8 mouse cellular contexts compared by ENCODE assay signal in genomic region chr6:83116373-83117164, GRCm38 (mm10). TPM values are rescaled to one million over a fixed set of nuclear protein-coding genes. Genes with fewer than 3 reads are reported as not detected.
DNase-seq lines count a peak whose midpoint lies in the region; ATAC-seq and TF ChIP-seq lines count a peak whose summit lies in the region.

No protein-coding gene starts in this region.

- H3K4me1 ChIP-seq in heart, embryonic 13.5 days = peaks cover 52% of the 10 kb centered on the region
- peaks cover 0 to 19% of the 10 kb centered on the region in 2 experiments; a peak in 2 of 4 replicates for H3K4me1 ChIP-seq in MEL (ENCODE audit: control insufficient read depth in 1 of 2, insufficient read depth in 2 of 2, low read length in 2 of 2)
- peaks cover 9% of the 10 kb centered on the region; the same call in 1 of the 2 replicates for H3K4me1 ChIP-seq in hindbrain, embryonic 11.5 days (replicated peaks; ENCODE audit: control insufficient read depth, insufficient read depth, low read length)
- peaks cover 23% of the 10 kb centered on the region for H3K4me1 ChIP-seq in midbrain, embryonic 11.5 days (ENCODE audit: control insufficient read depth, insufficient read depth, low read length)

- no peaks in the 10 kb centered on the region for H3K9me3 ChIP-seq in heart, embryonic 13.5 days
- no peaks in the 10 kb centered on the region for H3K9me3 ChIP-seq in MEL (replicated peaks; ENCODE audit: insufficient read depth, low read length)
- H3K9me3 ChIP-seq in hindbrain, embryonic 11.5 days (ENCODE audit: control insufficient read depth, low read length) = no peaks in the 10 kb centered on the region
- H3K9me3 ChIP-seq in midbrain, embryonic 11.5 days (ENCODE audit: control insufficient read depth, low read length) = no peaks in the 10 kb centered on the region

- peak overlapping the region; percentile 98 for H3K4me2 ChIP-seq in heart, embryonic 13.5 days
- H3K4me2 ChIP-seq in hindbrain, embryonic 11.5 days (replicated peaks; ENCODE audit: low read depth, low read length) = peak overlapping the region; percentile 83
- peak overlapping the region; percentile 77 for H3K4me2 ChIP-seq in midbrain, embryonic 11.5 days

- H3K79me2 ChIP-seq in MEL (ENCODE audit: control insufficient read depth, insufficient read depth, low read length, poor library complexity) = peaks cover 35% of the 10 kb centered on the region

- H3K36me3 ChIP-seq in heart, embryonic 13.5 days = peaks cover 36% of the 10 kb centered on the region
- H3K36me3 ChIP-seq in MEL (ENCODE audit: control insufficient read depth in 1 of 2, insufficient read depth in 2 of 2, low read length in 2 of 2) = peaks cover 0 to 15% of the 10 kb centered on the region in 2 experiments; a peak in 2 of 4 replicates
- 0 out of 2 replicates have a peak, but pooled peaks cover 7% of the 10 kb centered on the region for H3K36me3 ChIP-seq in hindbrain, embryonic 11.5 days (ENCODE audit: control insufficient read depth, insufficient read depth, low read length)
- H3K36me3 ChIP-seq in midbrain, embryonic 11.5 days (ENCODE audit: control insufficient read depth, insufficient read depth, low read length) = no peaks in the 10 kb centered on the region; the same call in 1 of the 2 replicates

- TF ChIP-seq EP300 in MEL (IDR thresholded peaks at IDR 0.05; ENCODE audit: low read depth in 1 of 2, low read length in 2 of 2) = no peak

- no peak; a peak in 1 of 4 replicates for TF ChIP-seq POLR2A in MEL (IDR thresholded peaks at IDR 0.05; ENCODE audit: control insufficient read depth in 1 of 2, insufficient read depth in 1 of 2, low read depth in 1 of 2, low read length in 2 of 2, poor library complexity in 1 of 2)

- 72% methylated on average over 11 of the region's 11 CpGs for WGBS in heart, embryonic 13.5 days
- 81% methylated on average over 11 of the region's 11 CpGs for WGBS in hindbrain, embryonic 11.5 days
- whole genome bisulfite sequencing in midbrain, embryonic 11.5 days = 81% methylated on average over 11 of the region's 11 CpGs

- DNase-seq in heart, adult 18-20 months = no peak
- DNase-seq in MEL (ENCODE audit: low read depth, low spot score) (no peak), adipocyte (ENCODE audit: low spot score) (no peak)
- no peak for DNase-seq in hindbrain, embryonic 11.5 days (ENCODE audit: low spot score)
- DNase-seq in midbrain, embryonic 11.5 days (ENCODE audit: low spot score, missing footprints) = no peak
- DNase-seq in cerebellum, adult 9-11 months = no peak
- DNase-seq in spleen, postnatal 36 days (ENCODE audit: low spot score in 2 of 2) = no peak

- H3K27ac ChIP-seq in heart, embryonic 13.5 days (replicated peaks) = peak overlapping the region; percentile 84; the same call in 1 of the 2 replicates
- H3K27ac ChIP-seq in MEL (ENCODE audit: control insufficient read depth, low read depth, low read length) = peak overlapping the region; percentile 4
- no peak overlapping the region for H3K27ac ChIP-seq in hindbrain, embryonic 11.5 days (ENCODE audit: low read depth, low read length)
- no peak overlapping the region for H3K27ac ChIP-seq in midbrain, embryonic 11.5 days (ENCODE audit: low read depth, low read length)

- no peak for ATAC-seq in heart, embryonic 13.5 days (ENCODE audit: extremely low read depth, insufficient number of reproducible peaks, low FRiP score, low TSS enrichment)
- ATAC-seq in hindbrain, embryonic 11.5 days (ENCODE audit: low FRiP score) = no peak
- ATAC-seq in midbrain, embryonic 11.5 days (ENCODE audit: low FRiP score) = no peak

- H3K9ac ChIP-seq in heart, embryonic 13.5 days = peak overlapping the region; percentile 93
- peak overlapping the region; percentile 88 for H3K9ac ChIP-seq in MEL (ENCODE audit: control insufficient read depth, low read depth, low read length, poor library complexity, severe bottlenecking)
- H3K9ac ChIP-seq in hindbrain, embryonic 11.5 days (ENCODE audit: low read depth, low read length) = peak overlapping the region; percentile 88
- H3K9ac ChIP-seq in midbrain, embryonic 11.5 days (ENCODE audit: low read length) = peak overlapping the region; percentile 86

- TF ChIP-seq RAD21 in MEL (IDR thresholded peaks at IDR 0.05; ENCODE audit: low read depth, low read length) = no peak

- H3K4me3 ChIP-seq in heart, embryonic 13.5 days = peak overlapping the region; percentile 80
- H3K4me3 ChIP-seq in MEL (ENCODE audit: control insufficient read depth in 1 of 2, insufficient read depth in 1 of 2, low read depth in 2 of 2, low read length in 2 of 2) = peak overlapping the region; percentile 89 to 94
- H3K4me3 ChIP-seq in hindbrain, embryonic 11.5 days (ENCODE audit: low read depth, low read length) = peak overlapping the region; percentile 88
- H3K4me3 ChIP-seq in midbrain, embryonic 11.5 days (ENCODE audit: low read depth, low read length) = peak overlapping the region; percentile 77

- H3K27me3 ChIP-seq in heart, embryonic 13.5 days (replicated peaks) = no peaks in the 10 kb centered on the region
- no peaks in the 10 kb centered on the region for H3K27me3 ChIP-seq in MEL (ENCODE audit: control insufficient read depth in 1 of 2, insufficient read depth in 2 of 2, low read length in 2 of 2)
- no peaks in the 10 kb centered on the region for H3K27me3 ChIP-seq in hindbrain, embryonic 11.5 days (ENCODE audit: control insufficient read depth, insufficient read depth, low read length)
- no peaks in the 10 kb centered on the region for H3K27me3 ChIP-seq in midbrain, embryonic 11.5 days (ENCODE audit: control insufficient read depth, insufficient read depth, low read length)

- TF ChIP-seq CTCF in MEL (IDR thresholded peaks at IDR 0.05 in 2 of 3, conservative IDR thresholded peaks at IDR 0.05 in 1 of 3; ENCODE audit: control insufficient read depth in 1 of 3, insufficient read depth in 1 of 3, low read depth in 2 of 3, low read length in 3 of 3, poor library complexity in 1 of 3, severe bottlenecking in 1 of 3) = no peak

TF ChIP-seq in MEL, 35 proteins besides CTCF, POLR2A, EP300 and RAD21 (continues in another document):
- TF ChIP-seq MXI1 (IDR thresholded peaks at IDR 0.05; ENCODE audit: low read depth, low read length) (no peak), MYC (IDR thresholded peaks at IDR 0.05; ENCODE audit: low read depth, low read length) (no peak), CHD2 (IDR thresholded peaks at IDR 0.05; ENCODE audit: low read length) (no peak), HCFC1 (IDR thresholded peaks at IDR 0.05; ENCODE audit: low read depth, low read length) (no peak), ZC3H11A (IDR thresholded peaks at IDR 0.05; ENCODE audit: low read depth, low read length) (no peak), E2F4 (IDR thresholded peaks at IDR 0.05; ENCODE audit: borderline replicate concordance, low read depth, low read length) (no peak), UBTF (IDR thresholded peaks at IDR 0.05; ENCODE audit: borderline replicate concordance, insufficient read depth, low read depth, low read length) (no peak), MAZ (IDR thresholded peaks at IDR 0.05; ENCODE audit: low read depth, low read length) (no peak)

RNA-seq across cellular contexts. Expression of gene Mogs, which starts 1.3 kb away (rescaled TPM):
- polyA plus RNA-seq in heart, embryonic 13.5 days (2015; fragmentation: Nextera tagmentation; extraction: Ambion mirVana) = 18.5 and 22.0 TPM in 2 replicates
- total RNA-seq in heart, adult 18-20 months (2021) = 10 to 100 TPM in 1 of 2 experiments, 1 to 10 TPM in 1; 9.3 to 10.3 TPM
- 167 and 209 TPM in 2 replicates for total RNA-seq in MEL (2012; rRNA removed)
- 100 to 1,000 TPM in 1 of 2 experiments, not detected in 1; 150 TPM for polyA plus RNA-seq in MEL (2012; ENCODE audit: insufficient read depth in 1 of 2, insufficient read length in 2 of 2, low read depth in 1 of 2, low replicate concordance in 2 of 2, missing spikeins in 1 of 2)
- polyA plus RNA-seq in hindbrain, embryonic 11.5 days (2014; fragmentation: Nextera tagmentation; extraction: Ambion mirVana) = 17.1 and 20.2 TPM in 2 replicates
- polyA plus RNA-seq in midbrain, embryonic 11.5 days (2014; fragmentation: Nextera tagmentation; extraction: Ambion mirVana) = 21.6 and 23.4 TPM in 2 replicates

RNA-seq across cellular contexts. Expression of gene Wbp1, which starts 4.8 kb away (rescaled TPM):
- polyA plus RNA-seq in heart, embryonic 13.5 days (2015; fragmentation: Nextera tagmentation; extraction: Ambion mirVana) = 88.8 and 99.2 TPM in 2 replicates
- 10 to 100 TPM; 68.8 to 74.6 TPM for total RNA-seq in heart, adult 18-20 months (2021)
- 35.0 and 42.4 TPM in 2 replicates for total RNA-seq in MEL (2012; rRNA removed)
- polyA plus RNA-seq in MEL (2012; ENCODE audit: insufficient read depth in 1 of 2, insufficient read length in 2 of 2, low read depth in 1 of 2, low replicate concordance in 2 of 2, missing spikeins in 1 of 2) = 10 to 100 TPM in 1 of 2 experiments, not detected in 1; 72.8 TPM
- polyA plus RNA-seq in hindbrain, embryonic 11.5 days (2014; fragmentation: Nextera tagmentation; extraction: Ambion mirVana) = 160 and 179 TPM in 2 replicates
- polyA plus RNA-seq in midbrain, embryonic 11.5 days (2014; fragmentation: Nextera tagmentation; extraction: Ambion mirVana) = 134 and 153 TPM in 2 replicates

RNA-seq across cellular contexts. Expression of gene Mrpl53, which starts 7.7 kb away (rescaled TPM):
- 134 and 176 TPM in 2 replicates for polyA plus RNA-seq in heart, embryonic 13.5 days (2015; fragmentation: Nextera tagmentation; extraction: Ambion mirVana)
- 100 to 1,000 TPM; 124 to 135 TPM for total RNA-seq in heart, adult 18-20 months (2021)
- total RNA-seq in MEL (2012; rRNA removed) = 91.3 and 93.7 TPM in 2 replicates
- 10 to 100 TPM in 1 of 2 experiments, not detected in 1; 63.8 TPM for polyA plus RNA-seq in MEL (2012; ENCODE audit: insufficient read depth in 1 of 2, insufficient read length in 2 of 2, low read depth in 1 of 2, low replicate concordance in 2 of 2, missing spikeins in 1 of 2)
- polyA plus RNA-seq in hindbrain, embryonic 11.5 days (2014; fragmentation: Nextera tagmentation; extraction: Ambion mirVana) = 127 TPM in 2 replicates
- 120 and 130 TPM in 2 replicates for polyA plus RNA-seq in midbrain, embryonic 11.5 days (2014; fragmentation: Nextera tagmentation; extraction: Ambion mirVana)

RNA-seq across cellular contexts. Expression of gene Ino80b, which starts 8.7 kb away (rescaled TPM):
- 8.2 and 8.7 TPM in 2 replicates for polyA plus RNA-seq in heart, embryonic 13.5 days (2015; fragmentation: Nextera tagmentation; extraction: Ambion mirVana)
- total RNA-seq in heart, adult 18-20 months (2021) = 10 to 100 TPM; 11.9 to 15.7 TPM
- 25.8 and 30.6 TPM in 2 replicates for total RNA-seq in MEL (2012; rRNA removed)
- polyA plus RNA-seq in MEL (2012; ENCODE audit: insufficient read depth in 1 of 2, insufficient read length in 2 of 2, low read depth in 1 of 2, low replicate concordance in 2 of 2, missing spikeins in 1 of 2) = 10 to 100 TPM in 1 of 2 experiments, not detected in 1; 40.9 TPM
- 18.5 and 21.3 TPM in 2 replicates for polyA plus RNA-seq in hindbrain, embryonic 11.5 days (2014; fragmentation: Nextera tagmentation; extraction: Ambion mirVana)
- 18.8 and 19.4 TPM in 2 replicates for polyA plus RNA-seq in midbrain, embryonic 11.5 days (2014; fragmentation: Nextera tagmentation; extraction: Ambion mirVana)

RNA-seq across cellular contexts. Expression of gene Gm42688, which starts 15.2 kb away (rescaled TPM):
- polyA plus RNA-seq in heart, embryonic 13.5 days (2015; fragmentation: Nextera tagmentation; extraction: Ambion mirVana) = 1.6 TPM in 2 replicates
- 1 to 10 TPM in 1 of 2 experiments, under 1 TPM in 1; 0.89 to 1.2 TPM for total RNA-seq in heart, adult 18-20 months (2021)
- 2.2 and 2.5 TPM in 2 replicates for total RNA-seq in MEL (2012; rRNA removed)
- 1 to 10 TPM in 1 of 2 experiments, not detected in 1; 4.8 TPM for polyA plus RNA-seq in MEL (2012; ENCODE audit: insufficient read depth in 1 of 2, insufficient read length in 2 of 2, low read depth in 1 of 2, low replicate concordance in 2 of 2, missing spikeins in 1 of 2)
- polyA plus RNA-seq in hindbrain, embryonic 11.5 days (2014; fragmentation: Nextera tagmentation; extraction: Ambion mirVana) = 1.9 TPM in 2 replicates
- 1.2 and 2.3 TPM in 2 replicates for polyA plus RNA-seq in midbrain, embryonic 11.5 days (2014; fragmentation: Nextera tagmentation; extraction: Ambion mirVana)

Comparison
In these comparisons a context has a peak if more than half of its experiments do, and no peak if none do; other contexts are left out.
1. H3K27ac ChIP-seq: peak in heart, embryonic 13.5 days (single experiment) and MEL (single experiment); none in hindbrain, embryonic 11.5 days (single experiment) and midbrain, embryonic 11.5 days (single experiment).
2. Peak in every context shown above with its lines, with median percentiles within 50 percentile points of each other: H3K4me2 ChIP-seq, H3K4me3 ChIP-seq and H3K9ac ChIP-seq.